Mouse (Mus musculus) cerebral cortex, adult 2 months (tissue): ENCODE data around the gene Rpl7a.

Source experiments
- WGBS: fragments of 180-500 bp; shearing (Covaris S2); methylation state at CpG from one replicate; pipeline ENCODE4 v1.1.7; 2018; 5-methylcytosine and 5-hydroxymethylcytosine counted together

The Rpl7a gene

GRCm38 (mm10) chr2:26910124-26910993 is at the start of gene Rpl7a, which contains the start of gene Med22:
TSS of gene Rpl7a (plus strand) at chr2:26910764.
TSS of gene Med22 (minus strand) at chr2:26910677.
- WGBS, result under 1% methylated on average over 74 of the region's 74 CpGs

- WGBS, result 86% methylated on average over 3 of the region's 3 CpGs
Observed at GRCm38 (mm10) chr2:26862856-26863255, 47.7 kb upstream of the Rpl7a start.

DNA sequence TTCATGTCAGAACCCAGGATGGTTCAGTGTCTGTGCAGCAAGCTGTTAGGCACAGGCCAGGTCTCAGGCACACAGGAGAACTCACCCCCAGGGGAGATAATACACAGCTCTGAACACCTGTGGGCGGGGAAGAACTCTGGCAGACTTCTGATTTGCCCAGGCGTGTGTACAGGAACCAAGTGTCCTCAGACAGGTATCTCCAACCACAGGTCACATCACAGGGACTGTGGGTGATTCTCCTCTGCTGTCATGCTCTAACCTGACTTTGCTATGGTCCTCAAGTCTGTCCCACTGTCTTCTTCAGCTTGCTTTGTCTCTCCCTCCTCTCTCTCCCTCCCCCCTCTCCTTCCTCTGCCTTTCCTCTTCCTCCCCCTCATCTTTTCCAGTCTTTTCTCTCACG is 45.7 kb upstream of the Rpl7a start, which contains the start of gene Abo:
Gene Abo (minus strand): TSS at position 101 of the 400 bp plus-strand sequence.
- WGBS, result 62% methylated on average over 3 of the region's 3 CpGs

GRCm38 (mm10) chr2:26870666-26871065 is 39.9 kb upstream of the Rpl7a start:
- WGBS, result 64% methylated on average over 6 of the region's 6 CpGs

GRCm38 (mm10) chr2:26885541-26885940 is 25.0 kb upstream of the Rpl7a start:
- 90% methylated on average over 2 of the region's 2 CpGs for WGBS

GRCm38 (mm10) chr2:26886170-26886569 is 24.4 kb upstream of the Rpl7a start:
- 60% methylated on average over 4 of the region's 4 CpGs for WGBS

- 86% methylated on average over 4 of the region's 4 CpGs for WGBS
Observed at GRCm38 (mm10) chr2:26895898-26896297, 14.7 kb upstream of the Rpl7a start.

DNA sequence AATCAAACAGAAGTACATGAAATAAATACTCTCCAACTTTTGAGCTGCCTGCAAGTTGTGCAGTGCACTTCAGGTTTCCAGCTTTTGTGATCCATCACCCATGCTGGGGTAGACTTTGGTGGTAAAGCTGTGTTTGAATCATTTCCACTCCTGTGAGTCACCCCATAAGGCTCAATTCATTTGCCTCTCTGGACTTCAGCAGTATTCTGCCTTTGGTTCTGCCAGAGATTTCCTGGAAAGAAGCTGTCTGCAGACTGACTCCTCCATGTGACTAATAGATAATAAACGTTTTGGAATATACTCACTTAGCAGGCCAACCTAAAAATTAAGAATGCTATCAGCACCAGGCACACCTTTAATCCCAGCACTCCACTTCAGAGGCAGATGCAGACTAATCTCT is 9.8 kb upstream of the Rpl7a start:
- WGBS, result 64% methylated on average over 1 of the region's 1 CpGs

GRCm38 (mm10) chr2:26901834-26902400 is 8.6 kb upstream of the Rpl7a start:
- 8% methylated on average over 7 of the region's 7 CpGs for WGBS

GRCm38 (mm10) chr2:26902467-26903220 is 7.9 kb upstream of the Rpl7a start, which contains the start of gene Surf6:
TSS of gene Surf6 (minus strand) at chr2:26902879.
- WGBS, result under 1% methylated on average over 41 of the region's 41 CpGs

GRCm38 (mm10) chr2:26903311-26903710 is 7.3 kb upstream of the Rpl7a start:
- 7% methylated on average over 7 of the region's 7 CpGs for WGBS

DNA sequence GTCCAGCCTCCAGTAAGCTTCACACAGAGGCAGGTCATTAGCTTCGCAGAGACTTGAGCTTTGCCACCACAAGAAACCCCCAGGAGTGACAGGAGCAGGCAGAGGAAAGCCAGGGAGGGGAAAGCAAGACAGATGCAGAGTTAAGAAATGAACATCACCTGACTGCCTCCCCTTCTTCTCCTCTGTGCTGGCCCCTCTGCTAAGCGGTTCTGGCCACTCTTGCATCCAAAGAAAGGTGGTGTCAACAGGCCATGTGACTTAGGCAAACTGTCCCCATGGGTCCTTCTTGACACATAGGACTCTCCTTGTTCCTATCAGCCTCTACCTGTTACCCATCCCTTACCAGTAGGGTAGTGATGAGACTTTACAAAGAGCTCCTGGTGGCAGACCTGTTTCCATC is 4.6 kb upstream of the Rpl7a start:
- 94% methylated on average over 2 of the region's 2 CpGs for WGBS

DNA sequence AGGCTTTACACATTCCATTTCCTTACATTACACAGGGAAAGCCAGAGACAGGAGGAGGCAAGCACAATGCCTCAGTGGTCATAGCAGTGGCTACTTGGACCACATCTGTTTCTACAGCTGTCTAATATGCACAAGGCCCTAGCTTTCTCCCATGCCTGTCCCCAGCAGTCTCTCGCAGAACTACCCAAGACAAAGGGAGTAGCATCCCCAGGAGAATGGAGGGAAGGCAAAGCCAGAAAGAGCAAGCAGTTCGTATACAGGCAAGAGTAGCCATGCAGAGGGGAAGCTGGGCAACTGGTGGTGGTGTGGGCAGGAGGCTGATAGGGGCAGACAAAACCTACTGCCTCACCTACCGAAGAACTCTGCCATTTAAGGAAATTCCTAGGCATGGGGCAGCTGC is 4.1 kb upstream of the Rpl7a start:
- WGBS, result 91% methylated on average over 3 of the region's 3 CpGs

DNA sequence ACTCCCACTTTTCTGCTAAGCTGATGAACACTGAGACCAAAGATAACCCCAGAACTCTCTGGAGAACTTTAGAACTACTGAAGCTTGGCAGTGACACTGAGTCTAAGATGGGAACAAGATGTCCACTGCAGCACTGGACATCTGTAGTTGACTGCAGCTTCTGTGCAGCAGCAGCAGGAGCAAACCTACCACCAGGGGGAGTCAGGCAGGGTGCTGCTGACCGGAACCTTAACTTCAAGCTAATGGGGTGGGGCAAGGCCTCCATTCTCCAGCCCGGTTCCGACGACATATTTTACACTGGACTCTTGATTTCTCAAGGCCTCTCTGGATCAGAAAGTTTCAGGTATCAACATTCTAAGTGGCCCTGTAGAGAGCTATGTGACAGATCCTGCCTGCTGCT is 3.5 kb upstream of the Rpl7a start:
- WGBS, result 33% methylated on average over 4 of the region's 4 CpGs

GRCm38 (mm10) chr2:26908710-26909386 is 1.7 kb upstream of the Rpl7a start:
- WGBS, result 76% methylated on average over 18 of the region's 18 CpGs

- 1% methylated on average over 37 of the region's 37 CpGs for WGBS
Observed at GRCm38 (mm10) chr2:26910994-26911765, 616 bp downstream of the Rpl7a start.

GRCm38 (mm10) chr2:26912253-26912770 is 1.7 kb downstream of the Rpl7a start:
- 53% methylated on average over 5 of the region's 5 CpGs for WGBS

- WGBS, result 74% methylated on average over 17 of the region's 17 CpGs
Observed at GRCm38 (mm10) chr2:26913416-26914147, 3.0 kb downstream of the Rpl7a start.

- 54% methylated on average over 8 of the region's 8 CpGs for WGBS
Observed at GRCm38 (mm10) chr2:26914148-26914941, 3.8 kb downstream of the Rpl7a start.
